Comparison of ENCODE assay signal across 8 mouse cellular contexts in genomic region chr16:94303203-94303535, GRCm38 (mm10). TPM values are rescaled to one million over a fixed set of nuclear protein-coding genes. Genes with fewer than 3 reads are reported as not detected.
DNase-seq lines count a peak whose midpoint lies in the region; ATAC-seq lines count a peak whose summit lies in the region.

No protein-coding gene starts in this region.

- no peak for DNase-seq in kidney, adult 18-20 months
- DNase-seq in embryonic facial prominence, embryonic 11.5 days (ENCODE audit: low spot score) = no peak
- no peak for DNase-seq in midbrain, embryonic 14.5 days
- DNase-seq in cerebellum, postnatal 4 days (ENCODE audit: low spot score in 2 of 2) = no peak
- DNase-seq in right cerebral cortex, postnatal 14 days = no peak
- no peak for DNase-seq in lung, postnatal 36 days

- H3K9me3 ChIP-seq in kidney, embryonic 15.5 days (replicated peaks) = peaks cover 5% of the 10 kb centered on the region; the same call in 1 of the 2 replicates
- no peaks in the 10 kb centered on the region for H3K9me3 ChIP-seq in embryonic facial prominence, embryonic 11.5 days (replicated peaks; ENCODE audit: control insufficient read depth, low read length)
- H3K9me3 ChIP-seq in hindbrain, embryonic 15.5 days = no peaks in the 10 kb centered on the region
- H3K9me3 ChIP-seq in midbrain, embryonic 14.5 days (ENCODE audit: control insufficient read depth, low read length) = no peaks in the 10 kb centered on the region

- peak overlapping the region; percentile 58 for H3K4me2 ChIP-seq in kidney, embryonic 15.5 days
- peak overlapping the region; percentile 40 for H3K4me2 ChIP-seq in embryonic facial prominence, embryonic 11.5 days (ENCODE audit: low read depth, low read length)
- peak overlapping the region; percentile 56 for H3K4me2 ChIP-seq in hindbrain, embryonic 15.5 days
- H3K4me2 ChIP-seq in midbrain, embryonic 14.5 days (ENCODE audit: low read length) = peak overlapping the region; percentile 54

- H3K4me1 ChIP-seq in kidney, embryonic 15.5 days = peaks cover 22% of the 10 kb centered on the region
- H3K4me1 ChIP-seq in embryonic facial prominence, embryonic 11.5 days (ENCODE audit: control insufficient read depth, insufficient read depth, low read length) = no peaks in the 10 kb centered on the region; the same call in 1 of the 2 replicates
- peaks cover 18% of the 10 kb centered on the region for H3K4me1 ChIP-seq in hindbrain, embryonic 15.5 days (replicated peaks)
- H3K4me1 ChIP-seq in midbrain, embryonic 14.5 days (ENCODE audit: control insufficient read depth, insufficient read depth, low read length) = peaks cover 13% of the 10 kb centered on the region

- no peak; the same call in 1 of the 2 replicates for ATAC-seq in kidney, embryonic 15.5 days (replicated peaks; ENCODE audit: low FRiP score)
- 0 out of 2 replicates have a peak, but pooled peaks have one; percentile 15 for ATAC-seq in embryonic facial prominence, embryonic 11.5 days (replicated peaks; ENCODE audit: insufficient number of reproducible peaks, low FRiP score, low TSS enrichment, low read depth)
- ATAC-seq in hindbrain, embryonic 15.5 days (ENCODE audit: low FRiP score, low read depth) = no peak
- ATAC-seq in midbrain, embryonic 14.5 days (ENCODE audit: low FRiP score, low TSS enrichment) = no peak; the same call in 1 of the 2 replicates

- peak overlapping the region; percentile 25 for H3K4me3 ChIP-seq in kidney, embryonic 15.5 days (replicated peaks)
- H3K4me3 ChIP-seq in embryonic facial prominence, embryonic 11.5 days (ENCODE audit: low read depth, low read length) = no peak overlapping the region
- peak overlapping the region; percentile 30 for H3K4me3 ChIP-seq in hindbrain, embryonic 15.5 days
- H3K4me3 ChIP-seq in midbrain, embryonic 14.5 days (replicated peaks; ENCODE audit: low read depth, low read length) = peak overlapping the region; percentile 15

- H3K27me3 ChIP-seq in kidney, embryonic 15.5 days = peaks cover 24% of the 10 kb centered on the region; the same call in 1 of the 2 replicates
- peaks cover 2% of the 10 kb centered on the region; the same call in 1 of the 2 replicates for H3K27me3 ChIP-seq in embryonic facial prominence, embryonic 11.5 days (ENCODE audit: control insufficient read depth, insufficient read depth, low read length)
- no peaks in the 10 kb centered on the region for H3K27me3 ChIP-seq in hindbrain, embryonic 15.5 days
- H3K27me3 ChIP-seq in midbrain, embryonic 14.5 days (ENCODE audit: control insufficient read depth, insufficient read depth, low read length) = no peaks in the 10 kb centered on the region

- WGBS in kidney, embryonic 15.5 days = 21% methylated on average over 6 of the region's 6 CpGs
- WGBS in embryonic facial prominence, embryonic 11.5 days = 21% methylated on average over 6 of the region's 6 CpGs
- WGBS in hindbrain, embryonic 15.5 days = 36% methylated on average over 6 of the region's 6 CpGs
- 28% methylated on average over 6 of the region's 6 CpGs for WGBS in midbrain, embryonic 14.5 days

- H3K36me3 ChIP-seq in kidney, embryonic 15.5 days = no peaks in the 10 kb centered on the region
- H3K36me3 ChIP-seq in embryonic facial prominence, embryonic 11.5 days (replicated peaks; ENCODE audit: control insufficient read depth, insufficient read depth, low read depth, low read length) = no peaks in the 10 kb centered on the region
- no peaks in the 10 kb centered on the region for H3K36me3 ChIP-seq in hindbrain, embryonic 15.5 days
- H3K36me3 ChIP-seq in midbrain, embryonic 14.5 days (ENCODE audit: control insufficient read depth, insufficient read depth, low read length) = no peaks in the 10 kb centered on the region

- no peak overlapping the region for H3K27ac ChIP-seq in kidney, embryonic 15.5 days
- no peak overlapping the region for H3K27ac ChIP-seq in embryonic facial prominence, embryonic 11.5 days (replicated peaks; ENCODE audit: low read depth, low read length)
- H3K27ac ChIP-seq in hindbrain, embryonic 15.5 days (replicated peaks) = peak overlapping the region; percentile 61
- H3K27ac ChIP-seq in midbrain, embryonic 14.5 days (replicated peaks; ENCODE audit: low read depth, low read length) = peak overlapping the region; percentile 70

- H3K9ac ChIP-seq in kidney, embryonic 15.5 days = peak overlapping the region; percentile 15
- H3K9ac ChIP-seq in embryonic facial prominence, embryonic 11.5 days (replicated peaks; ENCODE audit: low read length) = peak overlapping the region; percentile 15
- H3K9ac ChIP-seq in hindbrain, embryonic 15.5 days = peak overlapping the region; percentile 45
- H3K9ac ChIP-seq in midbrain, embryonic 14.5 days (replicated peaks; ENCODE audit: low read length) = peak overlapping the region; percentile 51; the same call in 1 of the 2 replicates

RNA-seq across cellular contexts. Expression of gene Hlcs, which starts 10.2 kb away (rescaled TPM):
- polyA plus RNA-seq in kidney, embryonic 15.5 days (2015; fragmentation: Nextera tagmentation; extraction: Ambion mirVana) = 10.6 and 10.9 TPM in 2 replicates
- 7.4 and 8.6 TPM in 2 replicates for polyA plus RNA-seq in embryonic facial prominence, embryonic 11.5 days (2014; fragmentation: Nextera tagmentation; extraction: Ambion mirVana)
- polyA plus RNA-seq in hindbrain, embryonic 15.5 days (2015; fragmentation: Nextera tagmentation; extraction: Ambion mirVana) = 9.4 and 9.6 TPM in 2 replicates
- 6.6 and 7.2 TPM in 2 replicates for polyA plus RNA-seq in midbrain, embryonic 14.5 days (2014; fragmentation: Nextera tagmentation; extraction: Ambion mirVana)

RNA-seq across cellular contexts. Expression of gene Ripply3, which starts 25.1 kb away (rescaled TPM):
- polyA plus RNA-seq in kidney, embryonic 15.5 days (2015; fragmentation: Nextera tagmentation; extraction: Ambion mirVana) = 14.6 and 15.1 TPM in 2 replicates
- polyA plus RNA-seq in embryonic facial prominence, embryonic 11.5 days (2014; fragmentation: Nextera tagmentation; extraction: Ambion mirVana) = 5.2 and 6.3 TPM in 2 replicates
- polyA plus RNA-seq in hindbrain, embryonic 15.5 days (2015; fragmentation: Nextera tagmentation; extraction: Ambion mirVana) = 0.94 and 1.1 TPM in 2 replicates
- polyA plus RNA-seq in midbrain, embryonic 14.5 days (2014; fragmentation: Nextera tagmentation; extraction: Ambion mirVana) = 0.70 and 1.2 TPM in 2 replicates

Comparison
In these comparisons a context has a peak if more than half of its experiments do, and no peak if none do; other contexts are left out.
1. H3K27ac ChIP-seq: peak in hindbrain, embryonic 15.5 days (single experiment) and midbrain, embryonic 14.5 days (single experiment); none in kidney, embryonic 15.5 days (single experiment) and embryonic facial prominence, embryonic 11.5 days (single experiment).
2. Peak in every context shown above with its lines, with median percentiles within 50 percentile points of each other: H3K4me2 ChIP-seq and H3K9ac ChIP-seq.